Mouse (Mus musculus) monocyte, adult 5-6 weeks (primary cell): ENCODE data around the gene Rnf41. TPM values are rescaled to one million over a fixed set of nuclear protein-coding genes. Genes with fewer than 3 reads are reported as not detected.

ENCODE experiments used
- ATAC-seq: fragments of 153-309, 156-312 bp; replicated peaks from 2 replicates; pipeline ENCODE4 v1.8.0; 2017; ENCODE audit warnings: mild to moderate bottlenecking; ENCODE audit not compliant: low TSS enrichment, insufficient number of reproducible peaks, severe bottlenecking, poor library complexity, low FRiP score
- total RNA-seq: library from RNA; stranded (forward); fragments of 200-1000, 200-491, 200-594 nt; gene quantifications from 3 replicates; pipeline ENCODE4 v1.2.3, GENCODE M21; 2017

The Rnf41 gene
- 16.2 to 36.8 TPM (median 28.3 TPM) in 3 replicates for total RNA-seq

- peak; percentile 82 for ATAC-seq
Measured at GRCm38 (mm10) chr10:128411211-128412054, at the start of gene Rnf41, which contains the start of gene Nabp2. Gene Rnf41, plus strand, starts transcription at chr10:128411657. Gene Nabp2, minus strand, starts transcription at chr10:128411492.

- ATAC-seq = no peak
Measured at GRCm38 (mm10) chr10:128361836-128362235, 49.6 kb upstream of the Rnf41 start.

GRCm38 (mm10) chr10:128362568-128362967 lies 48.9 kb upstream of the Rnf41 start:
- no peak for ATAC-seq

- ATAC-seq = no peak
Measured at GRCm38 (mm10) chr10:128367899-128368401, 43.5 kb upstream of the Rnf41 start.

- peak; percentile 80 for ATAC-seq
Measured at GRCm38 (mm10) chr10:128368402-128369217, 42.8 kb upstream of the Rnf41 start, which contains the start of gene Coq10a. Gene Coq10a, minus strand, starts transcription at chr10:128368997.

GRCm38 (mm10) chr10:128369218-128369543 lies 42.3 kb upstream of the Rnf41 start:
- ATAC-seq = no peak

GRCm38 (mm10) chr10:128369599-128369998 lies 41.9 kb upstream of the Rnf41 start:
- ATAC-seq = no peak

- ATAC-seq = no peak
Measured at GRCm38 (mm10) chr10:128370021-128370420, 41.4 kb upstream of the Rnf41 start.

GRCm38 (mm10) chr10:128370601-128371000 lies 40.9 kb upstream of the Rnf41 start:
- no peak for ATAC-seq

GRCm38 (mm10) chr10:128372142-128372541 lies 39.3 kb upstream of the Rnf41 start:
- no peak for ATAC-seq

GRCm38 (mm10) chr10:128372989-128373748 lies 38.3 kb upstream of the Rnf41 start:
- peak; percentile 80 for ATAC-seq

- no peak for ATAC-seq
Measured at GRCm38 (mm10) chr10:128374393-128374792, 37.1 kb upstream of the Rnf41 start.

- no peak for ATAC-seq
Measured at GRCm38 (mm10) chr10:128376099-128376454, 35.4 kb upstream of the Rnf41 start.

GRCm38 (mm10) chr10:128376455-128377211 lies 34.8 kb upstream of the Rnf41 start, which contains the start of gene Ankrd52:
Gene Ankrd52, plus strand, starts transcription at chr10:128377115.
- no peak for ATAC-seq

GRCm38 (mm10) chr10:128377222-128377939 lies 34.1 kb upstream of the Rnf41 start:
- no peak for ATAC-seq

GRCm38 (mm10) chr10:128377940-128378448 lies 33.5 kb upstream of the Rnf41 start:
- no peak for ATAC-seq

GRCm38 (mm10) chr10:128378462-128378861 lies 33.0 kb upstream of the Rnf41 start:
- no peak for ATAC-seq
